Mouse (Mus musculus) kidney, embryonic 14.5 days (tissue): ENCODE results near the gene Ccdc162. TPM values are rescaled to one million over a fixed set of nuclear protein-coding genes. Genes with fewer than 3 reads are reported as not detected.

Source experiments
- ATAC-seq: fragments of 200-750 bp; cut with Nextera tagmentation; 2 replicates; pipeline ENCODE4 v1.8.0; 2017; ENCODE audit warnings: moderate number of reproducible peaks, mild to moderate bottlenecking, moderate TSS enrichment, moderate library complexity; ENCODE audit not compliant: low FRiP score, low TSS enrichment
- H3K27ac ChIP-seq: fragments of 300-500 bp; sonication (generic); 2 replicates; pipeline ENCODE4 v1.5.1; 2014; ENCODE audit warnings: low read depth, mild to moderate bottlenecking, low read length, moderate library complexity, mixed read lengths
- H3K27me3 ChIP-seq: fragments of 300-500 bp; sonication (generic); 2 replicates; pipeline ENCODE4 v1.6.1; 2014; ENCODE audit warnings: mild to moderate bottlenecking, low read length; ENCODE audit not compliant: control insufficient read depth, insufficient read depth
- H3K36me3 ChIP-seq: fragments of 300-500 bp; sonication (generic); 2 replicates; pipeline ENCODE4 v1.6.1; 2014; ENCODE audit warnings: low read length, mixed read lengths; ENCODE audit not compliant: control insufficient read depth, insufficient read depth
- H3K4me1 ChIP-seq: fragments of 300-500 bp; sonication (generic); 2 replicates; pipeline ENCODE4 v1.6.1; 2014; ENCODE audit warnings: low read length, mixed read lengths; ENCODE audit not compliant: control insufficient read depth, insufficient read depth
- H3K4me2 ChIP-seq: fragments of 300-500 bp; sonication (generic); replicated peaks from 2 replicates; pipeline ENCODE4 v1.6.1; 2014; ENCODE audit warnings: low read depth, mild to moderate bottlenecking, low read length
- H3K4me3 ChIP-seq: fragments of 300-500 bp; sonication (generic); 2 replicates; pipeline ENCODE4 v1.5.1; 2014; ENCODE audit warnings: mild to moderate bottlenecking, low read length
- H3K9ac ChIP-seq: fragments of 300-500 bp; sonication (generic); 2 replicates; pipeline ENCODE4 v1.6.1; 2014; ENCODE audit warnings: low read depth, mild to moderate bottlenecking, low read length, moderate library complexity
- H3K9me3 ChIP-seq: fragments of 300-500 bp; sonication (generic); 2 replicates; pipeline ENCODE4 v1.6.1; 2016; ENCODE audit warnings: low read length; ENCODE audit not compliant: control insufficient read depth
- WGBS: fragments of 180-500 bp; shearing (Covaris S2); extraction: QIAGEN DNeasy Blood & Tissue Kit; methylation state at CpG from one replicate; pipeline ENCODE4 v1.1.7; 2014; 5-methylcytosine and 5-hydroxymethylcytosine counted together
- microRNA-seq: library from miRNA; unstranded; fragments of <30 nt; microRNA quantifications from one replicate; pipeline ENCODE4, GENCODE M21; 2016
- polyA plus RNA-seq: library from polyadenylated mRNA; unstranded; fragments of >200 nt; fragmentation: Nextera tagmentation; extraction: Ambion mirVana; gene quantifications from 2 replicates; pipeline ENCODE4 v1.2.1, GENCODE M21; 2014

Gene Ccdc162
- polyA plus RNA-seq, 1 experiment from 2014 or later = 0.15 TPM

DNA sequence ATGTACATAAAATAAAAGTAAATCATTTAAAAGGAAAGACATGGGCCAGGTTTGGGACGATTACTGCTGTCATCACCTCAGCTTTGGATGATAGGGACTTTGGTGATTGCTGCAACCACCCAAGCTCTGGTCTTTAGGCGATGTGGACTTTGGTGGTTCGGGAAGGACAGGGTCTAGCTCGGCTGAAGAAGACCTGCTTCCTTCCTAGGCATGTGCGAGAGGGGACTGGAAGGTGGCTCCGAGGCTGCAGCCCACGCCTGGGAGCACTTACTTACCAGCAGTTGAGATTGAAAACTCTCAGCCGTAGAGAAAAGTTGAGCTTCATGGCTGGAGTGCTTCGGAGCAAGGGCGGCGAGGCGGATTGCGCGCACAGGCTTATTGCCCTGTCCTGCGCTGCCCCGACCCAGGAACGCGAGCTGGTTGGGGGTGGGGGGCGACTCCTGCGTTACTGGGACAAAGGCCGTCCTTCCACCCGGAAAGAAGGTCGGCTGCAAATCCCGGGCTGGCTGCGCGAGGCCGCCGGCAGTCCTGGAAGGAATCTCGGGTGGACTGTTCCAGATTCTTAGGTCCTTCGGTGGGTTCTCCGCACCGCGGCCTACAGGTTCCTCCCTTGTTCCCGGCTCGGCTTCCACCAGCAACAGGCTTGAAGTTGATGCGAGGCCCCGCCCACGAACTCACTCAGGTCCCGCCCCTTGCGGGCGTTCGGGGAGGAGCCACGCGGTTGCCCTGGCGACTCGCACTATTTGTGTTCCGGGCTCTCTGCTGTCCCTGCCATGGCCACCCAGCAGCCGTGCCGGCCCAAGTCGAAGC is 226.5 kb downstream of the Ccdc162 start, which contains the start of the genes Smpd2 and Ppil6:
Gene Smpd2, minus strand, starts transcription at position 662 of the 810 bp plus-strand sequence.
Gene Ppil6, plus strand, starts transcription at position 732 of the 810 bp plus-strand sequence.
- under 1% methylated on average over 50 of the region's 50 CpGs for WGBS
- Histone ChIP-seq H3K4me1 (peaks cover 15% of the 10 kb centered on the region; the same call in 1 of the 2 replicates), H3K9me3 (no peaks in the 10 kb centered on the region), H3K36me3 (peaks cover 32% of the 10 kb centered on the region), H3K27me3 (no peaks in the 10 kb centered on the region), H3K4me2 (peak within 1 kb of the TSS; percentile 98), H3K4me3 (peak within 1 kb of the TSS; percentile 71), H3K27ac (peak within 1 kb of the TSS; percentile 48; the same call in 1 of the 2 replicates), H3K9ac (peak within 1 kb of the TSS; percentile 73)
- peak; percentile 95 for ATAC-seq

DNA sequence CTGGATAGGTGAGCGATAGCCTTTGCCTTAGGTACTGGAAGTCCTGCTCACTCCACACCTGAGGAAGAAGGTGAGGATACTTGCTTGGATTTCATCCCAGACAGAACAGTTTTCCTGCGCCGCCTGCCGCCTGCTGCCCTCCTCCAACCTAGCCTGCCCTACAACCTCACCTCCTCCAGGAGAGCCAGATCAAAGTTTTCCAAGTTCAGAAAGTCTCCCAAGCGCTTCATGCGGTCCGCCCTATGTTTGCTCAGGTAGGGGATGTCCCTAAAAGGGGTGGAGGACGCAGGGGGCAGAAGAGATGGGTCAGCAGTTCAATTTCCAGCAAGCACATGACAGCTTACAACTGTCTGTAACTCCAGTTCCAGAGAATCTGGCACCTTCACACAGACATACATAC is 227.1 kb downstream of the Ccdc162 start:
- ATAC-seq = peak; percentile 12; the same call in 1 of the 2 replicates
- Histone ChIP-seq H3K4me1 (peaks cover 15% of the 10 kb centered on the region; the same call in 1 of the 2 replicates), H3K27ac (peak overlapping the region; percentile 48; the same call in 1 of the 2 replicates)

DNA sequence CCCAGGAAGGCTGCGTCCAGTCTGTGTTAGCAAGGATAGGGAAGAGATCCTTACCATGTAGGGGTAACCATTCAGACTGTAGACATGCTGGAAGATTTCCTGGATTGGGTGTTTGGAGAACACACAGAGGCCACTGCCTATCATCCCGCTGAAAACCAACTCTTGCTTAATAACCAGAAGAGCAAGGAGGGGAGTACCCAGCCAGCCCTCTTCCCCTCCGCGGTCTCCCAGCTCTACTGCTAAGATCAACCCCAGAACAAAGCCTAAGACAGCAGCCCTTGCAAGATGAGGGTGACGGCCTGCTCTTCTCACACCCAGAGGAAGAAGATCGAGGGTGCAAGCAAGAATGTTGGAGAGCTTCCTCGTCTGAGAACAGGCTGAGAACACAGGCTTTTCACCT is 227.6 kb downstream of the Ccdc162 start:
- Histone ChIP-seq H3K27me3 (no peaks in the 10 kb centered on the region), H3K9ac (peak overlapping the region; percentile 73; the same call in 1 of the 2 replicates), H3K4me3 (peak overlapping the region; percentile 71), H3K4me1 (peaks cover 15% of the 10 kb centered on the region; the same call in 1 of the 2 replicates), H3K4me2 (peak overlapping the region; percentile 98), H3K9me3 (no peaks in the 10 kb centered on the region), H3K27ac (no peak overlapping the region), H3K36me3 (peaks cover 41% of the 10 kb centered on the region)
- no peak for ATAC-seq
- 39% methylated on average over 7 of the region's 7 CpGs for WGBS

More for the DNA sequence above, 227.1 kb downstream of the Ccdc162 start:
- Histone ChIP-seq H3K9ac (peak overlapping the region; percentile 73), H3K4me3 (peak overlapping the region; percentile 71), H3K36me3 (peaks cover 37% of the 10 kb centered on the region), H3K4me2 (peak overlapping the region; percentile 98), H3K27me3 (no peaks in the 10 kb centered on the region), H3K9me3 (no peaks in the 10 kb centered on the region)
- 19% methylated on average over 8 of the region's 8 CpGs for WGBS

Small RNA genes within 50 kb of the gene (microRNA-seq; reads per million reads assigned to microRNA genes)
- not detected for gene Mir3473b

Other genes starting within 250 kb of the Ccdc162 start
- 22.8 and 33.6 TPM in 2 replicates for gene Mical1, start 240.3 kb downstream of the Ccdc162 start, polyA plus RNA-seq
- gene Smpd2, start 226.3 kb downstream of the Ccdc162 start, polyA plus RNA-seq = 53.8 and 59.2 TPM in 2 replicates
- 1.2 and 3.1 TPM in 2 replicates for gene Ppil6, start 226.2 kb downstream of the Ccdc162 start, polyA plus RNA-seq
- 134 and 221 TPM in 2 replicates for gene Cd164, start 197.2 kb downstream of the Ccdc162 start, polyA plus RNA-seq
- 21.1 and 24.7 TPM in 2 replicates for gene Cep57l1, start 93.2 kb upstream of the Ccdc162 start, polyA plus RNA-seq
- gene Sesn1, start 93.3 kb upstream of the Ccdc162 start, polyA plus RNA-seq = 24.0 and 32.1 TPM in 2 replicates